Mouse (Mus musculus): Measurements from ENCODE around the gene Il10.

Il10 gene

DNA sequence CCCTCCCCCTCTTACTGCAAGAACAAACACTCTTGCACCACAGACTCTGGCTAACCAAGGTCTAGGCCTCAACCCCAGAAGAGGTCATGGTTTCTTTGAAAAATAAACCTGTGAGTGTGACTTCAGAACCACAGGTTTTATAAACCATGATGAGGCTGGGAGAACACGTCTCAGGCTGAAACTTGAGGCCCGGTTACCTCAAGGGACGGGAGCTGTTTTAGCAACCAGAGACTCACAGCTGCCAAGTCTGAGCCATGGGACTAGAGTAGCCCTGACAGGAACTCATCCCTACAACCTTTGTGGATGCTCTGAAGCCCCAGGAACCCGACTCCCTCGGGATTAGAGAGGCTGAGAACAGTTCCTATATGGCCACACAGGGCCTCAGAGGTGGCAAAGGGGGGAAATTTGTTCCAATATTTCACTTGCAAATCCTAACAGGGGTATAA, 29.7 kb downstream of the Il10 start:
- DNase-seq = no peak

GRCm38 (mm10) chr1:131050011-131050410, 30.4 kb downstream of the Il10 start:
- DNase-seq = no peak

- DNase-seq = no peak
These were observed 31.0 kb downstream of the Il10 start for GRCm38 (mm10) chr1:131050617-131051016.

DNA sequence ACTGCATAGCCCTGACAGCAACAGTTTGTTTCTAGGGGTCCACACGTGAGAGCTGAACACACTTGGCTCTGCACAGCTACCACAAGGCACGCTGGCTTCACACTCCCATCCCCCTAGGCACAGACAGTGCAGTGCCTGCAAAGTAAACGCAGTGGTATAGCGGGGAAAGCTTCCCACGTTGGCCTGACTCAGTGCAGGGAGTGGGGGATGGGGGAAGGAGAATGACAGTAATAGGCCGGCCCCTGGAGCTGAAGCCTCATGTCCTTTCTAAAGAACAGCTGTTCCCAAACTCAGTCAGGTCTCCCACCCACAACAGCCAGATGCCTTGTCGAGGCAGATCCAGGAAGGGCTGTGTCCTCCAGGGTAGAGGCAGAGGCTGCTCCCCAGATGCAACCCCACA, 31.4 kb downstream of the Il10 start:
- DNase-seq = no peak

- DNase-seq = peak; percentile 58
These were observed 33.6 kb downstream of the Il10 start for GRCm38 (mm10) chr1:131053239-131053638.

GRCm38 (mm10) chr1:131053656-131054055, 34.0 kb downstream of the Il10 start:
- no peak for DNase-seq

DNA sequence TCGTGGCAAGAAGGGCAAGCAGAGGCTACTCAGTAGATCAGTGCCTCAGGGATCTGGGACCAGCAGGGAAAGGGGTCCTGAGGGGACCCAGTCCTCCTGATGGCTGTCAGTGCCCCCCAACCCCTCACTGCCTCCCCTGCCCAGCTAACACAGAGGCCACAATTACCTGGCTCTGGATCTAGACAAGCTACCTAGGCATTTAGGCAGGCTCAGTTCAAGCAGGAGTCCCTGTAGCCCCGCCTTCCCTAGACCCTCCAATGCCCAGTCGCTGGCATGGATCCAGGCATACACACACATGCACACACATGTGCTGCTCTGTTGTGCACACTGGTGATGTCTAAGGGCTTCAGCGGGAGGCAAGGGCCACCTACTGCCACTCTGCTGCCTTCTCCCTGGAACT, 34.6 kb downstream of the Il10 start:
- DNase-seq = no peak

DNA sequence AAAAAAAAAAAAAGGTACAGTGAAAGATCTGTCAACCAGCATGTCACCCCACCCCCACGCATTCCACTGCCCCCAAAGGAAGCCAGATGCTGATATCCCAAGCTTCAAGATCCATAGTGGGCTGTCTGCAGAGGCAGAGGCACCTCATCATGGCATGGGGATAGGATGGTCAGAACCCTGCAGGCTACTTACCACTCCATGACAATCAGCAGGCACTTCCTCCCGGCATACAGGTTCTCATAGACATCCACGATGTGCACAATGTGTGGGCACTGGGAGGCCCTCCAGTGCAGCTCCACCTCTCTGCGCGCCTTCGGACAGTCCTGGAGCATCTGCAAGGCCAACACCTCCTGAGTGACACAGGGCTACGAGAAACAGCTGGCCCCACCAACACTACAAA, 38.8 kb downstream of the Il10 start:
- no peak for DNase-seq

GRCm38 (mm10) chr1:131059411-131059810, 39.8 kb downstream of the Il10 start:
- no peak for DNase-seq

DNA sequence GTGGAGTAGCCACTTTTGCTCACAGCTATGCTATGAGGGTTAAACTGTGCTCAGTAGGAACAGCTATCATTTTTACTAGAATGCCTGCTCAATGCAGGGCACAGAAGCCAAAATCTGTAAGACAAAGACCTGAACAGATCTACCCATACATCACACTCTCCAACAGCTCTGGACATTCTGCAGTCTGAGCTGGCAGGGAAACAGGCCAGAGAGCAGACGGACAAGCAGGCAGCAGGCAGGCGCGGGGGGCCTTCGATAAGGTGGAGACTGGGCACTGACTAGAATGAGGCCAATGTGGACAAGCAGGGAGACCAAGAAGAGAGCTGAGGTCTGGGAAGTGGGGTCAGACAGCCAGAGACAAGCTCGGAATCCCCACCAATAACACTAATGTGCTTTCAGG, 40.2 kb downstream of the Il10 start:
- no peak for DNase-seq

DNA sequence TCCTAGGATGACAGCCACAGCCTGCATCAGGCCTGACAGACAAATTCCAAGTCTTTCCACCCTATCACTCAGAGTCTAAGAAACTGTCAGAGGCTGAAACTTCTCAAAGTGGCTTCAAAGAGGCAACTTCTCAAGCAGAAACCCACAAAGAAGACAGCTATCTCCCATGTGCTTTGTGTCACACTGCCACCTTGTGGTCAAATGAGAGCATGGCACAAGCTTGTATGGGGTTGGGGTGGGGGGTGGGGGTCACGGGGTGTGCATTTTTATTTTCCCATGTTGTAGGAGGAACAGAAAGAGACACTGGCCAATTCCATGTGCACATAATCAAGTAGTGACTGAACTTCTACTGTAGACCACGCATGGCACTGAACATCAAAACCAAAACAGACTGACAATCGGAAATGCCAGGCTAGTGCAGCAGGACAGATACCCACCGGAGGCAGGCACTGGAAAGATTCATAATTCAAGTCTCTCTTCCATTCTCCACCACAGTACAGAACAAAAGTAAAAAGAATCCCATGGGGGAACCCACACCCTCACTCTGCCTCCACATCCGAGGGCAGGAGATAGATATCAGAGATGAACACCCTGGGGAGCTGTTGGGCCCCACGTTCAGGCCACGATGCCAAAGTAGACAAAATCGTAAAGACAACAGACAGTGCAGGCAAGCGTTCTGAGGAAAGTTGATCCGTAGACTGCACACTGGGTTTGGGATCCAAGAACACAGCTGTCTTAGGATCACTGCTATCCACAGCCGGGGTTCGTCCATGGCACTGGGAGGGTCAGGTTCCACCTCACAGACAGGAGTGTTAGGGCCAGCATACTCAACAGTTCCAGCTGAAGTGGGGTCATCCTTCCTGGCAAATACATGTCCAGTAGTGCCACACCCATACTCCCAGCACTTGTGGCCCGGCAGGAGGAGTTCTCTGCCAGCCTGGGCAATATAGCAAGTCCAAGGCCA, 40.9 kb downstream of the Il10 start:
- no peak for DNase-seq

DNA sequence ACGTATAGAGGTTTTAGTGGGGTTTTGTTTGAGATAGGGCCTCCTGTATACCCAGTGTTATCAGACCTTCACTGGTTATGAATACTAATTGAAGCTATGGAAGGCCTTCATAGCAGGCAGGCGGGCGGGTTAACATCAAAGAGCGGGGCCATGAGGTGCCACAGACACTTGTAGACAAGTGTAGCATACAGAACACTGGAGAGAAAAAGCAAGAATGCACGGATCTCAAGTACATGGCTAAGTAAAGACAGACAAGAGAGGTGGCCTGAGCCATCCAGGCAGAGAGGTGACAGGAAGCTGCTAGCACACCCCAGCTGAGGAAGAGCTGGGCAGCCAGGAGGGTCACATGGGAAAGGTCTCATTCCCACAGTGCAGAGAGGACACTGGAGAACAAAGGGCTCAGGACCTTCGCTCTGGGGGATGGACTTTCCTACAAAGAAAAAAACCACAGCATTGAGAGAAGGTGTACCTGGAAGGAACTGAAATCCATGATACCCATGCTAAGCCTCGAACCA, 42.2 kb downstream of the Il10 start:
- no peak for DNase-seq

- DNase-seq = peak; percentile 43
These were observed 43.2 kb downstream of the Il10 start for GRCm38 (mm10) chr1:131062821-131063220.

DNA sequence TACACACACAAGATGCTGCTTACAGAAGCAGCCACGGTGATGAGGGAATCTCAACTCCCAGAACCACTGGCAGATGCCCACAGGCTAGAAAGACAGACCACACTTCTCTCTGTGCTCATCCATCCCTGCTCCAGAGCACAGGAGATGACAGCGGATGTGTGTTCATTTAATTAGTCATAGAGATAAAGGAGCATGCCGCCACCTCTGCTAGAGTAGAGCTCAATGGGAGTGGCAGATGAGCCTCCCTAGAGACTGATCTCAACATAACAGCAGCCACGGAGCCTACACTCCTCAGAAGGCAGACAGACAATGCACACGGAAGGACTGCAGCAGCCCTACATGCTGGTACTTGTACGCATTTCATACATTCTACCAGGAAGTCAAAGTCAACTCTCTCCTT, 44.6 kb downstream of the Il10 start:
- no peak for DNase-seq

- DNase-seq = no peak
These were observed 48.5 kb downstream of the Il10 start for GRCm38 (mm10) chr1:131068011-131068727.

DNA sequence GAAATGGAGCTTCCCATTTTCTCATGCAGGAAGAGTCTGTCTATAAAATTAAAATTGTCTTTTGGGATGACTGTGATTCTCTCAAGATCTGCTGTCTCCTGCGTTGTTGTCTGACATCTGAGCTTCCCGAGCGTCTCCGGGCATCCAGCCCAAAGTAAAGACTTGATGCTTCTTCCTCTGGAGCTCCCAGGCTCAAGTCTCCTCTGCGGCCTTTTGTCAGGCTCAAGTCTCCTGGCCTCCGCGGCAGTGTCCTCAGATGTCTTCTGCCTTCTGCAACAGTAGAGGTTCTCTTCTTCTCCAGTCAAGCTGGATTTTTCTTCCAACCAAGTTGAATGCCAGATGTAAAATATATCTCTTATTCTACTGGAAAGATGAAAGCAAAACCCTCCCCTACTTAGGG, 49.4 kb downstream of the Il10 start:
- no peak for DNase-seq

DNA sequence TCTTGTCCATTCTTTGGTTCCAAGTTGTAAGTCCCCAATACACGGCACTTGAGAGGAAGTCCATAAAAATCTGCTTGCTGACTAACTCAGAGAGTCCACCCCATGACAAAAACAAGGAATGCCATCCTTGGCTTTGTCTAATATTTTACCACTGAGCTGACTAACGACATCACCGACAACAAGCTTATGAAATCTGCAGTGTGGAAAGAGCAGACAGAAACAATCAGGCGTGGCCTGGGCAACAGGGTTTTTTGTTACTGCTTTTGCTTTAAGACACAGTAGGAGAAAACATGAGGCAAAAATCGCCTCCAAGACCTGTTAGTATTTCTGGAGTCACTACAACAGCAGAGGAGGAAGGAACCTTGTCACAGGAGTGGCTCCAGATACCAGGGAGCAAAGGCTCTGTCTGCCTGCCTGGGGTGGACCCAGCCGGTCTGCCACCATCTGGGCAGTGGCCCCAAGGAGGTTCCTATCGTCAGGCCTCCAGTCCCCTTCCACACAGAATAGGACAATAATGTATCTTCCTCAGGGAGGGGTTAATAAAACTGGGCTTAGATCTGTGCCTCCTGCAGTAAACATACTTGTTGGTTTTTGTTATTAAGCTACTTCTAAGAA, 52.8 kb downstream of the Il10 start:
- no peak for DNase-seq

GRCm38 (mm10) chr1:131074524-131074938, 54.9 kb downstream of the Il10 start:
- DNase-seq = peak; percentile 66

Measured in right cerebral cortex, postnatal 14 days (tissue).